Mouse (Mus musculus) CH12.LX (cell line): Measurements from ENCODE around the gene Cxxc4. TPM values are rescaled to one million over a fixed set of nuclear protein-coding genes. Genes with fewer than 3 reads are reported as not detected.
A peak's percentile ranks its signal among the peaks of the same experiment; 100 is the strongest.

Experiments
- DNase-seq: peaks from one replicate; pipeline ENCODE4 v3.0.0-alpha.2; 2013; ENCODE audit errors: extremely low read depth
- H3K27ac ChIP-seq: 2 replicates; pipeline ENCODE4 v1.5.1; 2012; ENCODE audit warnings: low read depth, mild to moderate bottlenecking, control low read depth, moderate library complexity; ENCODE audit not compliant: insufficient read depth
- H3K27me3 ChIP-seq: replicated peaks from 2 replicates; pipeline ENCODE3; 2012; ENCODE audit warnings: inconsistent platforms
- H3K36me3 ChIP-seq, 2 experiments: replicated peaks in 1 of 2; 2 replicates each; pipeline versions ENCODE3 to v1.6.1; 2012; ENCODE audit warnings: inconsistent platforms in 1 of 2, low read length in 1 of 2, mild to moderate bottlenecking in 1 of 2, mixed read lengths in 1 of 2, moderate library complexity in 1 of 2; ENCODE audit not compliant: control insufficient read depth in 1 of 2, insufficient read depth in 1 of 2
- H3K4me1 ChIP-seq, 2 experiments: 2 replicates each; pipeline ENCODE4 v1.6.1; 2012; ENCODE audit warnings: inconsistent platforms in 1 of 2, moderate library complexity in 1 of 2; ENCODE audit not compliant: insufficient read depth in 2 of 2, control insufficient read depth in 1 of 2
- H3K4me2 ChIP-seq: 2 replicates; pipeline ENCODE4 v1.6.1; 2012; ENCODE audit warnings: low read depth, mild to moderate bottlenecking, control low read depth; ENCODE audit not compliant: poor library complexity, insufficient read depth, severe bottlenecking
- H3K4me3 ChIP-seq, 3 experiments: fragments of 150-350 bp in 1 of 3; sonication (generic) in 1 of 3; replicated peaks in 1 of 3; 2 replicates each; pipeline versions ENCODE3 to v1.5.1; 2011 to 2012; ENCODE audit warnings: low read depth in 2 of 3, low read length in 2 of 3, mild to moderate bottlenecking in 2 of 3, moderate library complexity in 2 of 3, control low read depth in 1 of 3, improper control_type of control experiment in 1 of 3, inconsistent platforms in 1 of 3, mixed read lengths in 1 of 3; ENCODE audit not compliant: poor library complexity in 1 of 3
- H3K79me2 ChIP-seq: replicated peaks from 2 replicates; pipeline ENCODE4 v1.6.1; 2012; ENCODE audit warnings: mild to moderate bottlenecking, moderate library complexity; ENCODE audit not compliant: control insufficient read depth, poor library complexity, insufficient read depth, severe bottlenecking; ENCODE audit errors: extremely low read depth
- H3K9ac ChIP-seq: 2 replicates; pipeline ENCODE4 v1.6.1; 2012; ENCODE audit warnings: low read depth, mild to moderate bottlenecking, control low read depth, moderate library complexity; ENCODE audit not compliant: insufficient read depth
- H3K9me3 ChIP-seq: replicated peaks from 2 replicates; pipeline ENCODE3; 2012; ENCODE audit warnings: low read length, inconsistent platforms, mixed read lengths
- CHD1 ChIP-seq: IDR thresholded peaks from 2 replicates; pipeline ENCODE4 v1.6.1; 2012; ENCODE audit warnings: low read depth, low read length, improper control_type of control experiment, inconsistent platforms
- NRF1 ChIP-seq: IDR thresholded peaks from 2 replicates; pipeline ENCODE4 v1.6.1; 2014; ENCODE audit warnings: low read depth, mild to moderate bottlenecking, inconsistent platforms, low read length, improper control_type of control experiment, moderate library complexity
- RAD21 ChIP-seq: IDR thresholded peaks from 2 replicates; pipeline ENCODE4 v1.6.1; 2011; ENCODE audit warnings: low read depth, mild to moderate bottlenecking, low read length, improper control_type of control experiment, moderate library complexity
- UBTF ChIP-seq: IDR thresholded peaks from 2 replicates; pipeline ENCODE4 v1.6.1; 2012; ENCODE audit warnings: low read depth, mild to moderate bottlenecking, inconsistent platforms, low read length, improper control_type of control experiment, moderate library complexity
- ZMIZ1 ChIP-seq: IDR thresholded peaks from 2 replicates; pipeline ENCODE4 v1.6.1; 2012; ENCODE audit warnings: low read depth, mild to moderate bottlenecking, inconsistent platforms, low read length, improper control_type of control experiment
- ZNF384 ChIP-seq: IDR thresholded peaks from 2 replicates; pipeline ENCODE4 v1.6.1; 2012; ENCODE audit warnings: low read depth, low read length, improper control_type of control experiment, inconsistent platforms
- dilution Hi-C: fragments of 300-500 bp; cut with MboI; formaldehyde crosslinking; loops from 2 replicates; pipeline ENCODE4 v1.14.3; 2020; ENCODE audit warnings: low sequenced_read_pairs; ENCODE audit not compliant: extremely low pct_unique_long_range_greater_than_20kb, extremely low pct_ligation_motif_present
- in situ Hi-C: fragments of 300-500 bp; cut with MboI; formaldehyde crosslinking; loops from 3 replicates; pipeline ENCODE4 v1.14.3; 2019; ENCODE audit warnings: low sequenced_read_pairs, low pct_ligation_motif_present, low pct_unique_long_range_greater_than_20kb, mixed read lengths
- polyA plus RNA-seq: library from polyadenylated mRNA; unstranded; fragments of >175 nt; gene quantifications from 2 replicates; pipeline ENCODE4 v1.2.1, GENCODE M21; 2012; ENCODE audit warnings: low read depth; ENCODE audit not compliant: insufficient read length
- total RNA-seq, 2 experiments: library from RNA; depleted of rRNA; stranded (reverse); fragments of 300-350 nt in 1 of 2; fragments of >200 nt in 1 of 2; gene quantifications; 2 replicates each; pipeline ENCODE4 v1.2.3; 2012 to 2014

The Cxxc4 gene
- total and polyA plus RNA-seq, 3 experiments = 0.12 to 0.19 TPM; not detected in 1

GRCm38 (mm10) chr3:134239321-134239970, 3.2 kb downstream of the Cxxc4 start:
- DNase-seq = peak; percentile 50
- Histone ChIP-seq H3K36me3 (no peaks in the 10 kb centered on the region), H3K79me2 (no peaks in the 10 kb centered on the region), H3K4me1 (peaks cover 5 to 17% of the 10 kb centered on the region in 2 experiments; a peak in 3 of 4 replicates), H3K27ac (no peak overlapping the region), H3K9me3 (no peaks in the 10 kb centered on the region), H3K4me2 (peak overlapping the region; percentile 93), H3K27me3 (peaks cover 53% of the 10 kb centered on the region), H3K9ac (peak overlapping the region; percentile 10; the same call in 1 of the 2 replicates), H3K4me3 (peak overlapping the region; percentile 35 to 64 (median 62))
- in situ Hi-C loops (no loop called here), dilution Hi-C loops (no loop called here)
- no peak for TF ChIP-seq RAD21
- TF ChIP-seq CHD1 = no peak
- 0 out of 2 replicates have a peak, but pooled peaks have one; percentile 17 for TF ChIP-seq NRF1

GRCm38 (mm10) chr3:134239971-134240717, 3.9 kb downstream of the Cxxc4 start:
- Histone ChIP-seq H3K4me1 (peaks cover 5 to 17% of the 10 kb centered on the region in 2 experiments; a peak in 3 of 4 replicates), H3K4me2 (peak overlapping the region; percentile 93), H3K9me3 (no peaks in the 10 kb centered on the region), H3K9ac (peak overlapping the region; percentile 10; the same call in 1 of the 2 replicates), H3K4me3 (peak overlapping the region; percentile 18 to 64 (median 62)), H3K36me3 (no peaks in the 10 kb centered on the region), H3K27ac (no peak overlapping the region), H3K79me2 (no peaks in the 10 kb centered on the region), H3K27me3 (peaks cover 50% of the 10 kb centered on the region)
- TF ChIP-seq UBTF (peak; percentile 54), ZMIZ1 (no peak), NRF1 (no peak)
- peak; percentile 38 for DNase-seq
- in situ Hi-C loops (no loop called here), dilution Hi-C loops (no loop called here)

GRCm38 (mm10) chr3:134240718-134241025, 4.4 kb downstream of the Cxxc4 start:
- Histone ChIP-seq H3K36me3 (no peaks in the 10 kb centered on the region), H3K4me3 (no peak overlapping the region), H3K27me3 (peaks cover 46% of the 10 kb centered on the region), H3K9me3 (no peaks in the 10 kb centered on the region), H3K79me2 (no peaks in the 10 kb centered on the region), H3K9ac (no peak overlapping the region), H3K4me1 (peaks cover 5 to 17% of the 10 kb centered on the region in 2 experiments; a peak in 3 of 4 replicates), H3K4me2 (peak overlapping the region; percentile 93), H3K27ac (no peak overlapping the region)
- in situ Hi-C loops = no loop called here
- DNase-seq = no peak
- no peak for TF ChIP-seq ZNF384
- dilution Hi-C loops = no loop called here
